Mouse (Mus musculus) hindbrain, embryonic 15.5 days (tissue): ENCODE data around the gene Gm49383. TPM values are rescaled to one million over a fixed set of nuclear protein-coding genes. Genes with fewer than 3 reads are reported as not detected.
A peak's percentile ranks its signal among the peaks of the same experiment; 100 is the strongest.

ENCODE experiments used
- ATAC-seq: fragments of 200-750 bp; cut with Nextera tagmentation; 2 replicates; pipeline ENCODE4 v1.8.0; 2017; ENCODE audit warnings: low read depth, moderate number of reproducible peaks, moderate TSS enrichment; ENCODE audit not compliant: low FRiP score
- H3K27ac ChIP-seq: fragments of 300-500 bp; sonication (generic); replicated peaks from 2 replicates; pipeline ENCODE4 v1.5.1; 2015; ENCODE audit warnings: mild to moderate bottlenecking, inconsistent platforms
- H3K27me3 ChIP-seq: fragments of 300-500 bp; sonication (generic); 2 replicates; pipeline ENCODE4 v1.6.1; 2015; ENCODE audit warnings: control low read depth, inconsistent platforms
- H3K36me3 ChIP-seq: fragments of 300-500 bp; sonication (generic); 2 replicates; pipeline ENCODE4 v1.6.1; 2015; ENCODE audit warnings: control low read depth, inconsistent platforms
- H3K4me1 ChIP-seq: fragments of 300-500 bp; sonication (generic); replicated peaks from 2 replicates; pipeline ENCODE4 v1.6.1; 2015; ENCODE audit warnings: control low read depth, inconsistent platforms
- H3K4me2 ChIP-seq: fragments of 300-500 bp; sonication (generic); 2 replicates; pipeline ENCODE4 v1.6.1; 2015; ENCODE audit warnings: moderate library complexity, mild to moderate bottlenecking, inconsistent platforms
- H3K4me3 ChIP-seq: fragments of 300-500 bp; sonication (generic); 2 replicates; pipeline ENCODE4 v1.5.1; 2015; ENCODE audit warnings: mild to moderate bottlenecking, inconsistent platforms
- H3K9ac ChIP-seq: fragments of 300-500 bp; sonication (generic); 2 replicates; pipeline ENCODE4 v1.6.1; 2015; ENCODE audit warnings: inconsistent platforms
- H3K9me3 ChIP-seq: fragments of 300-500 bp; sonication (generic); 2 replicates; pipeline ENCODE4 v1.6.1; 2016; ENCODE audit warnings: control low read depth, inconsistent platforms
- WGBS: fragments of 180-500 bp; shearing (Covaris S2); methylation state at CpG from one replicate; pipeline ENCODE4 v1.1.7; 2015; 5-methylcytosine and 5-hydroxymethylcytosine counted together
- polyA plus RNA-seq: library from polyadenylated mRNA; unstranded; fragments of >200 nt; fragmentation: Nextera tagmentation; extraction: Ambion mirVana; gene quantifications from 2 replicates; pipeline ENCODE4 v1.2.1, GENCODE M21; 2015

Gene Gm49383
- 14.1 and 15.6 TPM in 2 replicates for polyA plus RNA-seq

DNA sequence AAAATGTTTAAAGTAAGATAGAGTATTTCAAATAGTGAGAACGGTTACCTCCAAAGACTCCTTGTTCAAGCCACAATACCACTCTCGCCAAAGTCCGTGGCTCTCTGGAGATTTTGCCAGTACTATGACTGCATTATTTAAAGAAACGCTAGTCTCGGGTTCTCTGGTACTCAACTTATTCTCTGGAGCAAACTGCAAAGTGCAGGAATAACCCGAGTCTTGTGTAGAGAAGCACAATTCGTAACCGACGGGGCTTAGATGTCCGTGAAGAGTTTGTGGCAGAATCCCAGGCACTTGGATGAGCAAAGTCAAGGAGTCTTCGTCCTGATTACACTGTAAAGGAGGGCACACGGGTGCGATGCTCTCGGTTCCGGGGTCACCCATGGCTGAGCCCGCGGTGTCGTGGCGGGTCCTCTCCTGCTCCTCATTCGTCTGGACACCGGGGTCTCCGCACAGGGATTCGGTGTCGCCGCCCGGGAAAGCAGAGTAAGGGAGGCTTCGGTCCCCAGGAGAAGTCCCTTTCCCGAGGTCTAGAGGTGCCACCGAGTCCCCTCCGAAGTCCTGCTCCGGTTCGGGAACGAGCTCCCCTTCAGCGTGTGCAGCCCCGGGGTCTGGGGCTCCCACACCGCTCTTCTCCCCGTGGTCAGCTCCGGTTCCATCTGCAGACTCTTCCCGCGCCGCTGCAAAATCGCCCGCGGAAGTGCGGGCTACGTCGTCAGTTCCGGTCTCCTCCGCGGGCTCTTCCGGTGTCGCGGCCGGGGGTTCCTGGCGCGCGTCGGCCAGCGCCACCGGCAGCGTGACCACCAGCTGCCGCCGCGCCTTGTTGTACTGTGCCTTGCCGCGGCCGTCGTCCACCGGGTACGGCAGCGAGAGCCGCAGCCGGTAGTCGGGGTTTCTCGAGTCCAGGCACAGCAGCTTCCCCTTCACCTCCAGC, at the start of gene Gm49383:
Gm49383 (minus strand) TSS at position 661 of the 934 bp plus-strand sequence.
- peak within 1 kb of the TSS; percentile 95 for H3K27ac ChIP-seq
- H3K4me3 ChIP-seq = peak within 1 kb of the TSS; percentile 73
- H3K27me3 ChIP-seq = no peaks in the 10 kb centered on the region
- H3K4me2 ChIP-seq = peak within 1 kb of the TSS; percentile 84
- H3K9ac ChIP-seq = peak within 1 kb of the TSS; percentile 74
- H3K9me3 ChIP-seq = no peaks in the 10 kb centered on the region
- peaks cover 35% of the 10 kb centered on the region for H3K4me1 ChIP-seq
- ATAC-seq = peak; percentile 85
- under 1% methylated on average over 75 of the region's 75 CpGs for WGBS
- H3K36me3 ChIP-seq = peaks cover 11% of the 10 kb centered on the region; the same call in 1 of the 2 replicates

DNA sequence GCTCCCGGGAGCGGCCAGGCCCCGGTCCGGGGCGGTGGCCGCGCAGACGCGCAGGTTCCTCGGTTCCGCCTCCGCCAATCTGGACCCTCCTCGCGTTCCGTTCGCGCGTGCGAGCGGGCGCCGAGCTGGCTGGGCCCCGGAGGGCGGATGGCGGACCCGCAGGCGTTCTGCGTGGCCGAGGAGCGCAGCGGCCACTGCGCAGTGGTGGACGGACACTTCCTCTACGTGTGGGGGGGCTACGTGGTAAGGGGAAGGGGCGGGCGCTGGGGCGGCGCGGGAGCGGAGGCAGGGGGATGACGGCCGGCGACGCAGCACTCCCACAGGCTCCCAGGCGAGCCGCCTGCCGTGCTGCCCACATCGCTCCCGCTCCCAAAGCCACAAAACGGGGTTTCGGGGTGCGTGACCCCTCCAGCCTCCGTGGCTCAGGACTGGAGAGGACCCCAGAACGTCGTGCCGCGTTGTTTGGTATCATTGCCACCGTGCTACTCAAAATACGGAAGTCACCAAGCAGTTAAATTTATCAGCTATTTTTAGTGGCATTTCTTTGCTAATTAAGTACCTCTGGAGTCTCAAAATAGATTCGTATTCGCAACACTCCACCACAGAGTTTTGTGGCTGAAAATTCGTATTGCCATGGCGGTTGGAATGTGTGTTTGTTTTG, 45.0 kb upstream of the Gm49383 start:
- under 1% methylated on average over 54 of the region's 64 CpGs for WGBS
- Histone ChIP-seq H3K4me1 (peaks cover 7% of the 10 kb centered on the region), H3K36me3 (no peaks in the 10 kb centered on the region), H3K9ac (peak overlapping the region; percentile 87), H3K27ac (peak overlapping the region; percentile 91), H3K4me2 (peak overlapping the region; percentile 72), H3K9me3 (no peaks in the 10 kb centered on the region), H3K4me3 (peak overlapping the region; percentile 81), H3K27me3 (no peaks in the 10 kb centered on the region)
- peak; percentile 96 for ATAC-seq

DNA sequence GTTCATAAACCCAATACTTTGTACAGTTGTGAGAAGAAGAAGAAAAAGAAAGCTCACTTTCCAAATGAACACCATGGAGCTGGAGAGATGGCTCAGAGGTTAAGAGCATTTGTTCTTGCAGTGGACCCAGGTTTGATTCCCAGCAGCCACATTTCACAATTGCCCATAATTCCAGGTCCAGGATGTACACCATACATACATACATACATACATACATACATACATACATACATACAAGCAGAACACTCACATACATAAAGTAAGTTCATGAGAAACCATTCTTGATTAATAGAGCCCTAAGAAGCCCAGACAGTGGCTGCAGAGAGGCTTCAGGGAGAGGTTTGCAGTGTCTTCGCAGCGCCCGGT, 44.5 kb upstream of the Gm49383 start:
- Histone ChIP-seq H3K4me2 (peak overlapping the region; percentile 72), H3K36me3 (no peaks in the 10 kb centered on the region), H3K9ac (peak overlapping the region; percentile 87), H3K9me3 (no peaks in the 10 kb centered on the region), H3K27me3 (no peaks in the 10 kb centered on the region), H3K4me3 (peak overlapping the region; percentile 81), H3K27ac (peak overlapping the region; percentile 91), H3K4me1 (peaks cover 7% of the 10 kb centered on the region)
- 0% methylated on average over 3 of the region's 3 CpGs for WGBS
- ATAC-seq = no peak

DNA sequence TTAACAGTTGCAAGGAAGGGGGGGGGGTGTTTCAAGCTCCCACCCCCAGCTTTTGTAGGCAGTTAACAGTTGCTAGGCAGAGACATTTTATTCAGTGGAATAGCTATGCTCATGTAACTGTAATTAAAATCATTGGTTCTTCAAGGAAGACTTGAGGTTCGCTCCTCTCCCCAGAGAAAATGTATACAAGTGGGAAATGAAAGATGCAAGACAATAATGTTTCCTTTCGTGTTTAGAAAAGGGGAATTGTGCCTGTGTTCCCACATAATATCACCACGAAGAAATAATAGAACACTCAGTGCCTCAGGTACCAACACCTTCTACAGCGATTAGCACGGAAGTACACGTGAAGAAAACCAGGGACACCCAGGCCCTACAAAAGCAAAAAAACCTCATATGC, 44.0 kb upstream of the Gm49383 start, which contains the start of gene Klhdc1:
Klhdc1 (plus strand) TSS at position 301 of the 400 bp plus-strand sequence.
- peak within 1 kb of the TSS; percentile 87 for H3K9ac ChIP-seq
- H3K9me3 ChIP-seq = no peaks in the 10 kb centered on the region
- H3K4me3 ChIP-seq = peak within 1 kb of the TSS; percentile 81
- H3K27me3 ChIP-seq = no peaks in the 10 kb centered on the region
- 60% methylated on average over 6 of the region's 6 CpGs for WGBS
- H3K4me1 ChIP-seq = peaks cover 7% of the 10 kb centered on the region
- peak within 1 kb of the TSS; percentile 72 for H3K4me2 ChIP-seq
- no peak for ATAC-seq
- H3K27ac ChIP-seq = peak within 1 kb of the TSS; percentile 91
- no peaks in the 10 kb centered on the region for H3K36me3 ChIP-seq

DNA sequence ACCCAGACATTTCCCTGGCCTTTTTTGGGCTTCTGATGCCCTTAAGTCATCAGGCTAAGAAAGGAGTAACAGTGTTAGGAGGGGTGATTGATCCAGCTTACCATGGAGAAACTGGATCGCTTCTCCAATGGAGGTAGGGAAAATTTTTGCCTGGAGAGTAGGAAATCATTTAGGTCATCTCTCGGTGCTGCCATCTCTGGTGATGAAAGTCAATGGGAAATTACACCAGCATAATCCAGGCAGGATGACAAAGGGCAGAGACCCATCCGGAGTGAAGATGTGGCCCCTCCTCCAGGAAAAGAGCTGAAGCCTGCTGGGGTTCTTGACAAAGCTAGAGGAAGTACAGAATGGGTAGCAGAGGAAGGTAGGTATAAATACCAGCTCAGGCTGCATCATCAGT, 41.4 kb upstream of the Gm49383 start:
- peaks cover 7% of the 10 kb centered on the region for H3K4me1 ChIP-seq
- no peak overlapping the region for H3K4me3 ChIP-seq
- H3K36me3 ChIP-seq = no peaks in the 10 kb centered on the region
- H3K27ac ChIP-seq = no peak overlapping the region
- no peak for ATAC-seq
- no peaks in the 10 kb centered on the region for H3K9me3 ChIP-seq
- no peak overlapping the region for H3K4me2 ChIP-seq
- WGBS = 35% methylated on average over 3 of the region's 3 CpGs
- no peak overlapping the region for H3K9ac ChIP-seq
- no peaks in the 10 kb centered on the region for H3K27me3 ChIP-seq

DNA sequence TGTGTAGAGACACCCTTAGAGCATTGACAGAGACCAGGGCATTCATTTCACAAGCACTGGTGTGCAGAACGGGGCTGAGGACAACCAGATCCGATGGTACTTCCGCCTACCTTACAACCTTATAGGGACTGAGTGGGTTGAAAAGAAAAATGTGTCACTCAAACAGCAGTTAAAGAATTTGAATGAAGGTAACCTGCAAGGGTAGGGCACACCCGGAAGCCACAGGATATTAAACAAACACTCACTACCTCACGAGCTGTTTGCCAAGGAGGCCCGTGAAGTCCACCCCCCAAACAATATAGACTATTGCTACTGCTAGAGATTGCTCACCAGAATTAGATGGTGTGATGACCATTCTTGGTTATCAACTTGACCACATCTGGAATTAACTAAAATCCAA, 38.9 kb upstream of the Gm49383 start:
- Histone ChIP-seq H3K4me3 (no peak overlapping the region), H3K4me1 (peaks cover 2% of the 10 kb centered on the region), H3K27ac (no peak overlapping the region), H3K27me3 (no peaks in the 10 kb centered on the region), H3K4me2 (no peak overlapping the region), H3K9me3 (no peaks in the 10 kb centered on the region), H3K9ac (no peak overlapping the region), H3K36me3 (no peaks in the 10 kb centered on the region)
- ATAC-seq = no peak
- 93% methylated on average over 6 of the region's 6 CpGs for WGBS

DNA sequence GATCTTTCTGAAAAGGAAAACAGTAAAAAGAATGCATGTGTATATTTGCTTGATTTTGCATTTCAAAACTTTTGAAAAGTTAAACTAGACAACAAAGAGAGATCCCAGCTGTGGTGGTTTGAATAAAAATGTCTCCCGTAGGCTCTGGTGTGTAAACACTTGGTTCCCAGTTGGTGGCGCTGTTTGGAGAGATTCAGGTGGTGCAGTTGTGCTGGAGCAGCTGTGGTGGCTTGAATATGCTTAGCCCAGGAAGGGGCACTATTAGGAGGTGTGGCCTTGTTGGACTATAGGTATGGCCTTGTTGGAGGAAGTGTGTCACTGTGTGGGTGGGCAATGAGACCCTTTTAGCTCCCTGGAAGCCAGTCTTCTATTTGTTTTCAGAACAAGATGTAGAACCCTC, 32.3 kb upstream of the Gm49383 start:
- no peak overlapping the region for H3K4me2 ChIP-seq
- no peak overlapping the region for H3K27ac ChIP-seq
- peaks cover 9% of the 10 kb centered on the region; the same call in 1 of the 2 replicates for H3K4me1 ChIP-seq
- H3K4me3 ChIP-seq = no peak overlapping the region
- H3K27me3 ChIP-seq = no peaks in the 10 kb centered on the region
- no peaks in the 10 kb centered on the region for H3K9me3 ChIP-seq
- H3K36me3 ChIP-seq = no peaks in the 10 kb centered on the region
- ATAC-seq = no peak
- 70% methylated on average over 2 of the region's 2 CpGs for WGBS
- H3K9ac ChIP-seq = no peak overlapping the region

DNA sequence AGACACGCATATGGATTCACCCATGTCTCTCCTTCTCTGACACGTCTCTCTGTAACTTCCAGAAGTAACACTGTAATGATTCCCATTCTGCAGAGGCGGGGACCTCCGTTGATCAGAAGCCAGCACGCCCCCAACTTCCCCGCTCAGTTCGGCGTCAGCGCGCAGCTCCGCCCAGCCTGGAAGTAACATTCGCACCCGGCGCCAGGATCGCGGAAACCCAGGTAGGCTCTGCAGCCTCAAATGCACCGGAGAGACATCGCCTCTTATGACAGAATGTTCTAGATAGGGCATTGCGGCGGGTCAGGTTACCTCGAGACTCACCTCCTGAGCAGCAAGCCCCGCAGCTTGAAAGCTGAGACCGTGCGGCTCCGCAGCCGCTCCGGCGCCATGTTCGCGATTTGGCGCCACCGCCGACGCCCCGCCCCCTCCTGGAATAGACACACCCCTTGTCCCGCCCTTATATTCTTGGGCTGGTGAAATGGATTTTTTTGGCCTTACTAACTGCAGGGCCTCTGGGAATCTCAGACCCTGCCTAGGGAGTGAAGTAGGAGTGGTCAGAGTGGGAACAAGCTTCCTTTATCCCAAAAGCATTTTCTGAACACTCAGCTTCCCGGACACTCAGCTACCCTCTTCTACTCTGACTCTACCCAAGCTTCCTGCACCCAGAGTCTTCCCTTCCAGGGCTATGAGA, 31.0 kb upstream of the Gm49383 start, which contains the start of gene Pole2:
Pole2 (minus strand) TSS at position 420 of the 691 bp plus-strand sequence.
- peak; percentile 95 for ATAC-seq
- H3K27me3 ChIP-seq = no peaks in the 10 kb centered on the region
- peak within 1 kb of the TSS; percentile 87 for H3K4me3 ChIP-seq
- H3K9me3 ChIP-seq = no peaks in the 10 kb centered on the region
- peak within 1 kb of the TSS; percentile 59 for H3K4me2 ChIP-seq
- peak within 1 kb of the TSS; percentile 57 for H3K9ac ChIP-seq
- WGBS = under 1% methylated on average over 37 of the region's 37 CpGs
- H3K27ac ChIP-seq = peak within 1 kb of the TSS; percentile 76
- peaks cover 9% of the 10 kb centered on the region; the same call in 1 of the 2 replicates for H3K4me1 ChIP-seq
- H3K36me3 ChIP-seq = no peaks in the 10 kb centered on the region

DNA sequence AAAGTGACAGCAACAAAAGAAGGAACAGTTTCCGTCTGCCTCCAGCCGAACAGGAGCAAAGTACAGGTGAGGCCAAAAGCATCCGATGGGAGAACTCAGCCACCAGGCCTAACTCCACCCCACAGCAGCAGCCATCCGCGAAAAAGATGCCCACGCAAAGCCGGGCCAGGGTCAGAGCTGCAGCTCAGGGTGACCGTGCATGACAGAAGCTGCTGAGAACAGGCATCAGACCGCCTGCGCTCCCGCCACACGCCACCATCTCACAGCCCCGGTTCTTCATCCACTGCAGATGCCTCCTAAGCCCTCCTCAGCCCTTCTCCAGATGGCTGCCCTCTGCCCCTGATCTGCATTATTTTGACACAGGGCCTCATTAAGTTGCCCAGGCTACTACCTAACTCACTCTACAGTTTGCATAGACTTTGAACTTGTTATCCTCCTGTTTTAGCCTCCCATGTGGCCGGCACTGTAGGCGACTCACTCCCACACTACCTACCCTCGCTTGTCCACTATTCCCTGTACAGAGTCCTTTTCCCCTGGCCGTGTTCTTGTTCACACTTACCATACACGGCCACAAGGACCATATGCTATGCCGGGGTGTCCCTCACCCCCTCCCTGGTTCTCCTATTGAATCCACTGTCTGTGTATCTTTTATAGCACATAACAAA, 23.8 kb upstream of the Gm49383 start:
- no peak overlapping the region for H3K27ac ChIP-seq
- no peaks in the 10 kb centered on the region for H3K27me3 ChIP-seq
- no peak for ATAC-seq
- no peaks in the 10 kb centered on the region for H3K36me3 ChIP-seq
- 91% methylated on average over 19 of the region's 19 CpGs for WGBS
- H3K4me1 ChIP-seq = no peaks in the 10 kb centered on the region
- H3K9me3 ChIP-seq = no peaks in the 10 kb centered on the region
- no peak overlapping the region for H3K4me2 ChIP-seq
- H3K4me3 ChIP-seq = no peak overlapping the region
- H3K9ac ChIP-seq = no peak overlapping the region

DNA sequence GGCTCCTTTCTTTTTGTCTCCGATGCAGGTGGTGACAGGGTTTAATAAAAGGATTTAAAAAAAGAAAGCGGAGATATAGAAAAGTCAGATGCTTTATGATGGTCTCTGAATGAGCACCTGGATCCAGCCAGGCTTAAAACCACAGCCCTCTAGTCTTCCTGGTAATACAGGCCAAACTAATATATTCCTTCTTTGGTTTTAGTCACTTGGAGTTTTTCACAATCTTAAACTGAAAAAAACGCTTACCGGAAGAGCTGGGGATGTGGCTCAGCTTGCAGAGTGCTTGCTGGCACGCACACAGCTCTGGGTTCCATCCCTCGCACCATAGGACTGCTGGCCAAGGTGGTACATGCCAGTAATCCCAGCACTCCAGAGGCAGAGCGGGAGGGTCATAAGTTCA, 19.7 kb upstream of the Gm49383 start:
- Histone ChIP-seq H3K4me3 (no peak overlapping the region), H3K4me1 (no peaks in the 10 kb centered on the region), H3K9me3 (no peaks in the 10 kb centered on the region), H3K27me3 (no peaks in the 10 kb centered on the region), H3K4me2 (no peak overlapping the region), H3K27ac (no peak overlapping the region), H3K9ac (no peak overlapping the region), H3K36me3 (no peaks in the 10 kb centered on the region)
- ATAC-seq = no peak
- WGBS = 93% methylated on average over 7 of the region's 7 CpGs

DNA sequence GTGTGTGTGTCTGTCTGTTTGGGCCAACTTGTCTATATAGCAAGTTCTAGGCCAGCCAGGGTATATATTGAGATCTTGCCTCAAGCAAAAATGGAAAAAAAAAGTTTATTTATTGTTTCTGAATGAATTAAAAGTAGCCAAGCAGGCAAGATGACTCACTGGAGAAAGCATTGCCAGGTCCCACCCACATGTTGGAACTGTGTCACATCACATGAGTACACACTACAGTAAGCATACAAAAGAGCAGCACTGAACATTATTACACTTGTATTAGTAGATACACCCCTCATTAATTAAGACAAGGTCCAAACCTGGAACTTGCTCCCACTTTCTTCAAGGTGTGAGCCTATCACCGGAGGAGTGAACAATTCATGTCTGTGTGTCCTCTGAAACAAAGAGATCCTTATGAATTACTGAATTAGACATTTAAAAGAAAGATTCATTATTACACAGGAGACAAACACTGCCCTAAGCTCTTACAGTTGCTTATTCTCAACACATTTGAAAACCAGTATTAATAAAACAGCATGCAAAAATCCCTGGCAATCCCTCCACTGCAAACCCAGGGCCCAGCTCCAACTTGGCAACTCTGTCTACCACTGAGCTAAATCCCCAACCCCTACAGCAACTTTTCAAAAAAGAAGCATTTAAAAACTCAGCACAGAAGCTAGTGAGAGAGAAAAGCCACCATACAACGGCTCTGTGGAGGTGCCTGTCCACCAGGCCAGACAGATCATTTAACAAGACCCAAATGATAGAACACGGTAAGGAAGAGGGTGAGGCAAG, 18.3 kb upstream of the Gm49383 start:
- H3K27ac ChIP-seq = no peak overlapping the region
- no peak overlapping the region for H3K4me2 ChIP-seq
- no peak overlapping the region for H3K9ac ChIP-seq
- no peaks in the 10 kb centered on the region for H3K27me3 ChIP-seq
- 88% methylated on average over 3 of the region's 3 CpGs for WGBS
- ATAC-seq = no peak
- no peaks in the 10 kb centered on the region for H3K36me3 ChIP-seq
- H3K9me3 ChIP-seq = no peaks in the 10 kb centered on the region
- H3K4me1 ChIP-seq = no peaks in the 10 kb centered on the region
- no peak overlapping the region for H3K4me3 ChIP-seq
